37 mouse cellular contexts compared by ENCODE assay signal in the genomic region with DNA sequence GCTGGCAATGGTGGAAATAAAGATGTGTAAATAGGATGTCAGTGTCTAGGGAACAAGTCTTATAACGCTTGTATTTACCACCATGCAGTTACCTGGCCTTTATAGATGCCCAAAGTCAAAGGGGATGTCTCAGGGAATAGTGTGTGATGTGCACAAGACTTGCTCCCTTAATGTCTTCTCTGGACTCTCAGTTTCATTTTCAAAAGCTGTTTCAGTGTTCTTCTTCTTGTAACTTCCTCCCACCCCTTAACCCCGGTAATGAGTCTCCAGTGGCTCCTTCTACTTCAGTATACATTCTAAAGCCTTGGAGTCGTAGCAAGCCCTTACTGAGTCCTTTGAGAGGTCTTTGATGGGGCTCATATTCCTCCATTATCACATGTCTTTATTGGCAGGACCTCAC. TPM values are rescaled to one million over a fixed set of nuclear protein-coding genes. Genes with fewer than 3 reads are reported as not detected.
DNase-seq lines count a peak whose midpoint lies in the region; ATAC-seq and TF ChIP-seq lines count a peak whose summit lies in the region.
"Had no signal": no experiment of that assay in that cellular context is flagged by ENCODE, and none has a peak within 500 bp of the region (broad histone marks: within the 10 kb centered on the region; RNA-seq: fewer than 3 reads in every experiment).

No protein-coding gene starts in this region.

- no peak for TF ChIP-seq RAD21 in CH12.LX (IDR thresholded peaks at IDR 0.05; ENCODE audit: low read depth, low read length)

- no peaks in the 10 kb centered on the region for H3K79me2 ChIP-seq in CH12.LX (replicated peaks; ENCODE audit: control insufficient read depth, extremely low read depth, insufficient read depth, poor library complexity, severe bottlenecking)

- peak overlapping the region; percentile 72 for H3K4me2 ChIP-seq in CH12.LX (ENCODE audit: insufficient read depth, low read depth, poor library complexity, severe bottlenecking)
- no peak overlapping the region for H3K4me2 ChIP-seq in forebrain, embryonic 15.5 days (replicated peaks)
- H3K4me2 ChIP-seq: forebrain, embryonic 13.5 days; heart, embryonic 11.5 days; hindbrain, embryonic 12.5 days; hindbrain, embryonic 15.5 days had no signal

- H3K27ac ChIP-seq in CH12.LX (ENCODE audit: insufficient read depth, low read depth) = no peak overlapping the region
- H3K27ac ChIP-seq in forebrain, embryonic 15.5 days (replicated peaks) = no peak overlapping the region
- H3K27ac ChIP-seq: forebrain, embryonic 10.5 days; forebrain, embryonic 13.5 days; gastrocnemius, adult 2 months; hindbrain, embryonic 12.5 days; hindbrain, embryonic 15.5 days had no signal

- peak; percentile 35; the same call in 1 of the 2 replicates for ATAC-seq in granulocyte monocyte progenitor cell, adult 5-6 weeks (replicated peaks; ENCODE audit: poor library complexity, severe bottlenecking)
- peak; percentile 66; the same call in 1 of the 2 replicates for ATAC-seq in megakaryocyte, adult 5-6 weeks (ENCODE audit: poor library complexity, severe bottlenecking)
- no peak for ATAC-seq in forebrain, embryonic 15.5 days (replicated peaks)
- ATAC-seq: forebrain, embryonic 13.5 days; forebrain, postnatal 0 days; intestine, postnatal 0 days; Patski had no signal

- DNase-seq in A20 (ENCODE audit: low read depth, low spot score) (peak; percentile 43), CH12.LX (ENCODE audit: extremely low read depth) (peak; percentile 14)
- no peak for DNase-seq in ovary, adult 18-20 months (ENCODE audit: low spot score)
- DNase-seq in gastrocnemius, postnatal 4 days (ENCODE audit: low spot score in 2 of 2) = no peak
- no peak for DNase-seq in cerebellum, adult 9-11 months
- DNase-seq: adrenal gland, adult 2 months; adrenal gland, postnatal 14 days; B cell, adult 2 months; cerebellum, adult 11 months; cerebellum, adult 2 months; cerebellum, postnatal 10 days; cerebellum, postnatal 36 days; forebrain, postnatal 0 days; gastrocnemius, adult 2 months; gastrocnemius, postnatal 25 days; heart, adult 11 months had no signal

- dilution Hi-C loops in CH12.LX (cut with MboI; ENCODE audit: extremely low pct_ligation_motif_present, extremely low pct_unique_long_range_greater_than_20kb, low sequenced_read_pairs) = no loop called here

- in situ Hi-C loops in CH12.LX (cut with MboI; ENCODE audit: low pct_ligation_motif_present, low pct_unique_long_range_greater_than_20kb, low sequenced_read_pairs) = no loop called here

- H3K27me3 ChIP-seq in CH12.LX (replicated peaks) = no peaks in the 10 kb centered on the region
- H3K27me3 ChIP-seq in forebrain, embryonic 15.5 days = no peaks in the 10 kb centered on the region
- H3K27me3 ChIP-seq: forebrain, embryonic 13.5 days; hindbrain, embryonic 12.5 days; hindbrain, embryonic 15.5 days; Patski had no signal

- peaks cover 0 to 2% of the 10 kb centered on the region in 2 experiments for H3K36me3 ChIP-seq in CH12.LX (replicated peaks in 1 of 2; ENCODE audit: control insufficient read depth in 1 of 2, insufficient read depth in 1 of 2, low read length in 1 of 2)
- no peaks in the 10 kb centered on the region for H3K36me3 ChIP-seq in forebrain, embryonic 15.5 days
- H3K36me3 ChIP-seq: forebrain, embryonic 10.5 days; G1E; hindbrain, embryonic 12.5 days; hindbrain, embryonic 15.5 days had no signal

- H3K4me3 ChIP-seq in CH12.LX (replicated peaks in 1 of 3; ENCODE audit: low read depth in 2 of 3, low read length in 2 of 3, poor library complexity in 1 of 3) = no peak overlapping the region
- no peak overlapping the region for H3K4me3 ChIP-seq in forebrain, embryonic 15.5 days
- H3K4me3 ChIP-seq: forebrain, embryonic 10.5 days; forebrain, embryonic 13.5 days; gastrocnemius, adult 2 months; hindbrain, embryonic 12.5 days; hindbrain, embryonic 15.5 days had no signal

- 0 out of 2 replicates have a peak, but pooled peaks have one; percentile 7 for TF ChIP-seq EP300 in CH12.LX (IDR thresholded peaks at IDR 0.05; ENCODE audit: low read length)

- WGBS in forebrain, embryonic 15.5 days = 76% methylated on average over 3 of the region's 3 CpGs

- TF ChIP-seq CTCF in CH12.LX (conservative IDR thresholded peaks at IDR 0.05 in 1 of 2, IDR thresholded peaks at IDR 0.05 in 1 of 2; ENCODE audit: low read depth in 2 of 2, low read length in 2 of 2) = no peak

- no peaks in the 10 kb centered on the region for H3K9me3 ChIP-seq in CH12.LX (replicated peaks; ENCODE audit: low read length)
- no peaks in the 10 kb centered on the region for H3K9me3 ChIP-seq in forebrain, embryonic 15.5 days
- H3K9me3 ChIP-seq: forebrain, embryonic 10.5 days; forebrain, embryonic 13.5 days; G1E; hindbrain, embryonic 12.5 days; hindbrain, embryonic 15.5 days had no signal

- no peak overlapping the region for H3K9ac ChIP-seq in CH12.LX (ENCODE audit: insufficient read depth, low read depth)
- H3K9ac ChIP-seq in forebrain, embryonic 15.5 days (replicated peaks) = no peak overlapping the region
- H3K9ac ChIP-seq: forebrain, embryonic 13.5 days; forebrain, postnatal 0 days; hindbrain, embryonic 12.5 days; hindbrain, embryonic 15.5 days had no signal

- H3K4me1 ChIP-seq in CH12.LX (ENCODE audit: control insufficient read depth in 1 of 2, insufficient read depth in 2 of 2) = peaks cover 6 to 10% of the 10 kb centered on the region in 2 experiments
- no peaks in the 10 kb centered on the region for H3K4me1 ChIP-seq in forebrain, embryonic 15.5 days
- H3K4me1 ChIP-seq: forebrain, embryonic 10.5 days; forebrain, embryonic 13.5 days; hindbrain, embryonic 12.5 days; hindbrain, embryonic 15.5 days had no signal

- TF ChIP-seq POLR2A in CH12.LX (IDR thresholded peaks at IDR 0.05; ENCODE audit: low read depth, low read length) = no peak

TF ChIP-seq in CH12.LX, 34 proteins besides CTCF, POLR2A, EP300 and RAD21:
- TF ChIP-seq SIN3A (IDR thresholded peaks at IDR 0.05; ENCODE audit: low read length) = no peak
- TF ChIP-seq BHLHE40 (IDR thresholded peaks at IDR 0.05; ENCODE audit: low read depth, low read length) = peak; percentile 34; the same call in 1 of the 2 replicates
TF ChIP-seq in CH12.LX: peak in this region for 1.

RNA-seq across cellular contexts. Expression of a gene that starts 3.6 kb away (rescaled TPM):
- total RNA-seq in CH12.LX (2012; rRNA removed) = not detected in 2 replicates
- total RNA-seq in CH12.LX (2014; rRNA removed) = not detected in 2 replicates
- not detected in 2 replicates for polyA plus RNA-seq in CH12.LX (2012; ENCODE audit: insufficient read length, low read depth)
- not detected in 2 replicates for total RNA-seq in granulocyte monocyte progenitor cell, adult 5-6 weeks (2014; fragmentation: Nextera tagmentation)
- not detected in 2 replicates for total RNA-seq in granulocyte monocyte progenitor cell, adult 5-6 weeks (2017)
- not detected in 2 replicates for total RNA-seq in megakaryocyte, adult 5-6 weeks (2015)
- total RNA-seq in megakaryocyte, adult 5-6 weeks (2017) = not detected in 2 replicates
- not detected in 2 replicates for polyA plus RNA-seq in forebrain, embryonic 15.5 days (2015; fragmentation: Nextera tagmentation; extraction: Ambion mirVana)
- total RNA-seq in gastrocnemius, postnatal 4 days (2021) = not detected
- total RNA-seq: adrenal gland, adult 2 months; adrenal gland, postnatal 14 days; adrenal gland, postnatal 4 days; forebrain, postnatal 0 days; gastrocnemius, adult 2 months; gastrocnemius, postnatal 25 days; heart, adult 8-10 months; heart, postnatal 25 days; hematopoietic stem cell, adult 5-6 weeks had no signal
- polyA plus RNA-seq: adrenal gland, adult 2 months; cerebellum, adult 2 months; embryonic facial prominence, embryonic 11.5 days; embryonic facial prominence, embryonic 14.5 days; forebrain, embryonic 10.5 days; forebrain, embryonic 13.5 days; forebrain, postnatal 0 days; frontal cortex, adult 2 months; G1E; heart, embryonic 11.5 days; heart, embryonic 14.5 days; heart, postnatal 0 days; hindbrain, embryonic 12.5 days; hindbrain, embryonic 15.5 days; intestine, embryonic 14.5 days; intestine, postnatal 0 days; Patski had no signal

RNA-seq across cellular contexts. Expression of a gene that starts 12.0 kb away (rescaled TPM):
- total RNA-seq in CH12.LX (2012; rRNA removed) (10.4 and 10.5 TPM in 2 replicates), CH12.LX (2014; rRNA removed) (15.4 and 16.1 TPM in 2 replicates)
- polyA plus RNA-seq in CH12.LX (2012; ENCODE audit: insufficient read length, low read depth) = 16.5 TPM in 2 replicates
- total RNA-seq in granulocyte monocyte progenitor cell, adult 5-6 weeks (2014; fragmentation: Nextera tagmentation) = 14.9 and 15.9 TPM in 2 replicates
- 31.5 and 33.5 TPM in 2 replicates for total RNA-seq in granulocyte monocyte progenitor cell, adult 5-6 weeks (2017)
- 14.9 and 16.5 TPM in 2 replicates for total RNA-seq in megakaryocyte, adult 5-6 weeks (2015)
- 31.4 and 53.9 TPM in 2 replicates for total RNA-seq in megakaryocyte, adult 5-6 weeks (2017)
- 0.06 TPM in 1 of 2 replicates, not detected in the other for polyA plus RNA-seq in forebrain, embryonic 15.5 days (2015; fragmentation: Nextera tagmentation; extraction: Ambion mirVana)
- 1 to 10 TPM; 4.7 to 6.4 TPM for total RNA-seq in gastrocnemius, postnatal 4 days (2021)

RNA-seq across cellular contexts. Expression of a gene that starts 12.6 kb away (rescaled TPM):
- total RNA-seq in CH12.LX (2012; rRNA removed) (not detected in 2 replicates), CH12.LX (2014; rRNA removed) (not detected in 2 replicates)
- polyA plus RNA-seq in CH12.LX (2012; ENCODE audit: insufficient read length, low read depth) = not detected in 2 replicates
- total RNA-seq in granulocyte monocyte progenitor cell, adult 5-6 weeks (2014; fragmentation: Nextera tagmentation) = not detected in 2 replicates
- not detected in 2 replicates for total RNA-seq in granulocyte monocyte progenitor cell, adult 5-6 weeks (2017)
- not detected in 2 replicates for total RNA-seq in megakaryocyte, adult 5-6 weeks (2015)
- total RNA-seq in megakaryocyte, adult 5-6 weeks (2017) = not detected in 2 replicates
- not detected in 2 replicates for polyA plus RNA-seq in forebrain, embryonic 15.5 days (2015; fragmentation: Nextera tagmentation; extraction: Ambion mirVana)
- not detected for total RNA-seq in gastrocnemius, postnatal 4 days (2021)
- total RNA-seq: adrenal gland, adult 2 months; adrenal gland, postnatal 14 days; adrenal gland, postnatal 4 days; forebrain, postnatal 0 days; gastrocnemius, adult 2 months; gastrocnemius, postnatal 25 days; heart, adult 8-10 months; heart, postnatal 25 days; hematopoietic stem cell, adult 5-6 weeks had no signal
- polyA plus RNA-seq: adrenal gland, adult 2 months; cerebellum, adult 2 months; embryonic facial prominence, embryonic 11.5 days; embryonic facial prominence, embryonic 14.5 days; forebrain, embryonic 10.5 days; forebrain, embryonic 13.5 days; forebrain, postnatal 0 days; frontal cortex, adult 2 months; G1E; heart, embryonic 11.5 days; heart, embryonic 14.5 days; heart, postnatal 0 days; hindbrain, embryonic 12.5 days; hindbrain, embryonic 15.5 days; intestine, embryonic 14.5 days; intestine, postnatal 0 days; Patski had no signal

RNA-seq across cellular contexts. Expression of a gene that starts 18.0 kb away (rescaled TPM):
- total RNA-seq in CH12.LX (2012; rRNA removed) = not detected in 2 replicates
- not detected in 2 replicates for total RNA-seq in CH12.LX (2014; rRNA removed)
- polyA plus RNA-seq in CH12.LX (2012; ENCODE audit: insufficient read length, low read depth) = not detected in 2 replicates
- total RNA-seq in granulocyte monocyte progenitor cell, adult 5-6 weeks (2014; fragmentation: Nextera tagmentation) = not detected in 2 replicates
- total RNA-seq in granulocyte monocyte progenitor cell, adult 5-6 weeks (2017) = not detected in 2 replicates
- total RNA-seq in megakaryocyte, adult 5-6 weeks (2015) = 0.45 TPM in 1 of 2 replicates, not detected in the other
- not detected in 2 replicates for total RNA-seq in megakaryocyte, adult 5-6 weeks (2017)
- not detected in 2 replicates for polyA plus RNA-seq in forebrain, embryonic 15.5 days (2015; fragmentation: Nextera tagmentation; extraction: Ambion mirVana)
- under 1 TPM in 1 of 2 experiments, not detected in 1; 0.10 TPM for total RNA-seq in gastrocnemius, postnatal 4 days (2021)
- total RNA-seq: adrenal gland, adult 2 months; adrenal gland, postnatal 14 days; adrenal gland, postnatal 4 days; forebrain, postnatal 0 days; hematopoietic stem cell, adult 5-6 weeks had no signal
- polyA plus RNA-seq: adrenal gland, adult 2 months; cerebellum, adult 2 months; embryonic facial prominence, embryonic 11.5 days; forebrain, embryonic 10.5 days; forebrain, embryonic 13.5 days; forebrain, postnatal 0 days; frontal cortex, adult 2 months; G1E; heart, embryonic 11.5 days; heart, embryonic 14.5 days; heart, postnatal 0 days; hindbrain, embryonic 12.5 days; hindbrain, embryonic 15.5 days; intestine, embryonic 14.5 days; intestine, postnatal 0 days; Patski had no signal

RNA-seq across cellular contexts. Expression of a gene that starts 18.7 kb away (rescaled TPM):
- total RNA-seq in CH12.LX (2012; rRNA removed) (not detected in 2 replicates), CH12.LX (2014; rRNA removed) (not detected in 2 replicates)
- not detected in 2 replicates for polyA plus RNA-seq in CH12.LX (2012; ENCODE audit: insufficient read length, low read depth)
- total RNA-seq in granulocyte monocyte progenitor cell, adult 5-6 weeks (2014; fragmentation: Nextera tagmentation) = not detected in 2 replicates
- not detected in 2 replicates for total RNA-seq in granulocyte monocyte progenitor cell, adult 5-6 weeks (2017)
- total RNA-seq in megakaryocyte, adult 5-6 weeks (2015) = not detected in 2 replicates
- total RNA-seq in megakaryocyte, adult 5-6 weeks (2017) = not detected in 2 replicates
- not detected in 2 replicates for polyA plus RNA-seq in forebrain, embryonic 15.5 days (2015; fragmentation: Nextera tagmentation; extraction: Ambion mirVana)
- not detected for total RNA-seq in gastrocnemius, postnatal 4 days (2021)
- total RNA-seq: adrenal gland, adult 2 months; adrenal gland, postnatal 14 days; adrenal gland, postnatal 4 days; forebrain, postnatal 0 days; G1E; gastrocnemius, adult 2 months; gastrocnemius, postnatal 25 days; heart, adult 8-10 months; heart, postnatal 25 days; hematopoietic stem cell, adult 5-6 weeks had no signal
- polyA plus RNA-seq: adrenal gland, adult 2 months; cerebellum, adult 2 months; embryonic facial prominence, embryonic 11.5 days; embryonic facial prominence, embryonic 14.5 days; forebrain, embryonic 10.5 days; forebrain, embryonic 13.5 days; forebrain, postnatal 0 days; frontal cortex, adult 2 months; G1E; heart, embryonic 11.5 days; heart, embryonic 14.5 days; heart, postnatal 0 days; hindbrain, embryonic 12.5 days; hindbrain, embryonic 15.5 days; intestine, embryonic 14.5 days; intestine, postnatal 0 days; Patski had no signal

Comparison
In these comparisons a context has a peak if more than half of its experiments do, and no peak if none do; other contexts are left out.
1. DNase-seq: peak in A20 (single experiment) and CH12.LX (single experiment); none in ovary, adult 18-20 months (single experiment), gastrocnemius, postnatal 4 days (0 of 2) and cerebellum, adult 9-11 months (single experiment).